Mouse (Mus musculus) embryonic stem cell, embryonic (primary cell): ENCODE results near the gene Ddb2.

Experiments used
- CTCF ChIA-PET, 4 experiments: fragments of 300-600 bp in 2 of 4; fragments of 350-600 bp in 2 of 4; sonication (Branson Sonifier 250); formaldehyde crosslinking; loops; one replicate each; lab custom pipeline; 2022; ENCODE audit warnings: inconsistent platforms in 2 of 4; lab: Charles Lee
- POLR2A ChIA-PET, 4 experiments: fragments of 300-600 bp in 2 of 4; fragments of 350-600 bp in 2 of 4; sonication (Branson Sonifier 250); formaldehyde crosslinking; loops; one replicate each; lab custom pipeline; 2022; ENCODE audit warnings: antibody characterized with exemption in 4 of 4, inconsistent platforms in 1 of 4; lab: Charles Lee

Gene Ddb2

GRCm38 (mm10) chr2:91236601-91237510 lies at the start of gene Ddb2:
Gene Ddb2, minus strand, starts transcription at chr2:91236982.
- CTCF ChIA-PET: interaction anchor here (0.6 to 3.3 kb wide), 37 partner anchors 10 to 1980 kb away, joined by 3 to 25 read pairs (median 4); partner anchors contain the start of genes Pacsin3 (in 2 of the 4), Acp2 (in 1 of the 4), Arfgap2 (in 1 of the 4) and Ckap5 (in 1 of the 4)
- POLR2A ChIA-PET: interaction anchor here (0.5 to 6.9 kb wide), 135 partner anchors 10 to 1374 kb away, joined by 3 to 66 read pairs (median 5); partner anchors contain the start of genes Acp2 (in 4 of the 4), Nr1h3 (in 4 of the 4), Arfgap2 (in 3 of the 4) and Ckap5 (in 3 of the 4)

DNA sequence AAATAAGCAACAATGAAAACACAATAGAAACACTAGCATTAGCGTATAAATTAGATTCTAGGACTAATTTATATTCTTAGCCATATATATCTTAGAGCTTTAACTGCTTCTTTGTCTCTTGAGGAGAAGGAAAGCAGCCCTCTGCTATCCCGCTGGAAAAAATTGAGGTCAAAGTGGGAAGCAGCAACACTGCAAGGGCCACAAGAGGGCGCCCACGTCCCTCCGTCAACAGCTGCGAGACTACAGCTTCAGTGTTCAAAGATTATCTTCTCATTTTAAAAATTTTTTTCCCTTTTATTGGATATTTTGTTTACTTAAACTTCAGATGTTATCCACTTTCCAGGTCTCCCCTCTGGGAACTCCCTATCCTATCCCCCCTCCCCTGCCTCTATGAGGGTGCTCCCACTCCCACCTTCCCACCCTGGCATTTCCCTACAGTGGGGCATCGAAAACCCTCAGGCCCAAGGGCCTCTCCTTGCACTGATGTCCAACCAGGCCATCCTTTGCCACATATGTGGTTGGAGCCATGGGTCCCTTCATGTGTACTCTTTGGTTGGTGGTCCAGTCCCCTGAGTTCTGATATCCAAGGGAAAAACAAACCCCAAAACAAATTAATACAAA lies 49.2 kb upstream of the Ddb2 start:
- CTCF ChIA-PET: interaction anchor here (0.5 to 3.7 kb wide), 43 partner anchors 8 to 364 kb away, joined by 3 to 45 read pairs (median 4); partner anchors contain the start of genes 1110051M20Rik (in 1 of the 4) and Arfgap2 (in 1 of the 4)
- POLR2A ChIA-PET: interaction anchor here in 3 of 4 experiments (0.6 to 2.2 kb wide), 16 partner anchors 8 to 244 kb away, joined by 3 to 8 read pairs (median 4); partner anchors contain the start of genes Arfgap2 (in 1 of the 3), Ckap5 (in 1 of the 3) and Ddb2 (in 1 of the 3)

DNA sequence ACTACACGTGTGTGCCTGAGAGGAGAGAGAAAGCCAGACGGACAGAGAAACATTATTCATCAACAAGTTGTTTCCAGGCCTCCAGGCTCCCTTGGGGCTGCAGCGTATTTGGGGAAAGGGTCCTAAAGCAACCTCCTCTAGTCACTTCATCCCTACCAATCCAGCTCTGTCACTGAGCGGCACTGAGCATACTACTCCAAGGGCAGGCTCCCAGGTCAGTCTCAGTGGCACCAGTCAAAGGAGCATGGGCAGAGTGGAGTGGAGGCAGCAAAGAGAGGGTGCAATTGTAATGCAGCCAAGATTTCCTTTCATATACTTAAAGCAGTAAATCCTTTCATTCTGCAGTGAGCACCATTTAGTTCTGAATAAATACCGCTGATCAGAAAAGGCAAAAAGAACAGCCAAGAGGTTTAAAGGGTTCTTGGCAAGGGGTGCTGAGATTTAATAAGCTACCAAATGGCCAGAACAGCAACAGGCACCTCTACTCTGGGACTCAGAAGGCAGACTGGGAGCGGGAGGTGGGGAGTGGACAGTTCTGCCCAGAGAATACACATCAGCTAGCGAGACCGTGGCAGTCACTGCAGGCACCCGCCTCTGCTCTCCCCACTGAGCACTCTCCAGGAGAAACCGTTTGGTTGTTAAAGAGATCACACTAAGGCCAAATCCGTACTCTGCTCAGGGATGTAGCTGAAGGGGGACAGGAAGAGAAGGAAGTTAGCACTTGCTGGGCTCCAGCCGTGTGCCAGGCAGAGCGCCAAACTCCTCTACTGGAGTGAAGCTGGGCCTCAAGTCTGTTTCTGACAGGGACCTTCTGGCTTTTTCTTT lies 47.8 kb upstream of the Ddb2 start:
- ChIA-PET CTCF (interaction anchor here in 2 of 4 experiments (0.9 to 3.7 kb wide), 12 partner anchors 8 to 219 kb away, joined by 3 to 41 read pairs (median 6); no protein-coding TSS in a partner anchor), POLR2A (interaction anchor here in 3 of 4 experiments (0.5 to 2.2 kb wide), 14 partner anchors 10 to 253 kb away, joined by 3 to 8 read pairs (median 4); partner anchors contain the start of genes Ckap5 (in 1 of the 3), Ddb2 (in 1 of the 3) and Lrp4 (in 1 of the 3))

GRCm38 (mm10) chr2:91283972-91284371 lies 47.2 kb upstream of the Ddb2 start:
- ChIA-PET CTCF (interaction anchor here in 1 of 4 experiments (1.3 to 3.7 kb wide), 2 partner anchors 193 to 198 kb away, joined by 4 to 41 read pairs; no protein-coding TSS in a partner anchor), POLR2A (interaction anchor here in 1 of 4 experiments (0.5 to 2.2 kb wide), 3 partner anchors 192 to 229 kb away, joined by 3 to 8 read pairs (median 4); no protein-coding TSS in a partner anchor)

DNA sequence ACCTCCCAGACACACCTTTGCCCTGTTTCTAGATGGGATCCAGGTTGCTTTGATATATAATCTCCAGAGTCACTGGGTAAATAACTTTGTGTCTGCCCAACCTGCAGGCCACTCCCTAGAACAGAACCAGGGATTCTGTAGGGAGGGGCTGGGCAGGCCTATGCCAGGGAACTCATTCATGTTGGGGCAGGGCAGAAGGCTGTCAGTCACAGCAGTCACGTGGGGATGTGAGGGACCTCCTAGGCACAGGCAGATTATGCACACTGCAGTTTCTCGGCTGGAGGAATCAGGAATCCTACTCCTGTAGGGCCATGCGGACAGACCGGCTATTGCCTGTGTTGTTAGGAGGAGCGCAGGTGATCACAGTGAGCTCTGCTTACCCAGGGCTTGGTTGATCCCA lies 44.6 kb upstream of the Ddb2 start:
- ChIA-PET CTCF (interaction anchor here (0.7 to 1.6 kb wide), 5 partner anchors 160 to 206 kb away, joined by 3 to 6 read pairs (median 3); no protein-coding TSS in a partner anchor), POLR2A (interaction anchor here in 3 of 4 experiments (0.6 to 2.0 kb wide), 18 partner anchors 8 to 257 kb away, joined by 3 to 10 read pairs (median 3); partner anchors contain the start of genes Ddb2 (in 2 of the 3), Arfgap2 (in 1 of the 3), Ckap5 (in 1 of the 3) and Rapsn (in 1 of the 3))

DNA sequence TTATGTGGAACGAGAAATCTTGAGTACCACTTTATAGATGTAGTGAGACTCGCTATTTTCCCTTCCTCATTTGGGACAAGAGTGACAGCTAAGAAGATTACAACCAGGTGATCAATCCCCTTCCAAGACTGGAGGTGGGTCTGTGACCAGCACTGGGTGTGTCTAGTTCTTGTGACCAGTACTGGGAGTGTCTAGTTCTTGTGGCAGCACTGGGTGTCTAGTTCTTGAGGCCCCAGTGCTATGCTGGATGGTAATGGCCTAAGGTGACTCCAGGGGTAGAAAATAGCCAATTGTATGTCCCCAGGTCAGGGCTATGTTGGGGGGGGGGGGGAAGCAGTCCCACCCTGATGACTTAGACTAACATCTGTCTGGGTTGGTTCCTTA lies 42.6 kb upstream of the Ddb2 start:
- ChIA-PET CTCF (interaction anchor here (0.7 to 1.9 kb wide), 14 partner anchors 10 to 642 kb away, joined by 3 to 17 read pairs (median 4); partner anchors contain the start of genes Arfgap2 (in 1 of the 4), Ddb2 (in 1 of the 4) and Slc39a13 (in 1 of the 4)), POLR2A (interaction anchor here in 3 of 4 experiments (0.7 to 1.8 kb wide), 19 partner anchors 9 to 371 kb away, joined by 3 to 9 read pairs (median 3); partner anchors contain the start of genes Arfgap2 (in 2 of the 3), Ckap5 (in 2 of the 3), Ddb2 (in 2 of the 3) and Slc39a13 (in 1 of the 3))

- POLR2A ChIA-PET: interaction anchor here in 3 of 4 experiments (0.7 to 1.8 kb wide), 19 partner anchors 9 to 371 kb away, joined by 3 to 9 read pairs (median 3); partner anchors contain the start of genes Arfgap2 (in 2 of the 3), Ckap5 (in 2 of the 3), Ddb2 (in 2 of the 3) and Slc39a13 (in 1 of the 3)
- CTCF ChIA-PET: interaction anchor here (0.7 to 1.9 kb wide), 15 partner anchors 10 to 643 kb away, joined by 3 to 17 read pairs (median 4); partner anchors contain the start of genes Arfgap2 (in 1 of the 4), Ddb2 (in 1 of the 4) and Slc39a13 (in 1 of the 4)
These were observed 42.1 kb upstream of the Ddb2 start for GRCm38 (mm10) chr2:91278749-91279371.

DNA sequence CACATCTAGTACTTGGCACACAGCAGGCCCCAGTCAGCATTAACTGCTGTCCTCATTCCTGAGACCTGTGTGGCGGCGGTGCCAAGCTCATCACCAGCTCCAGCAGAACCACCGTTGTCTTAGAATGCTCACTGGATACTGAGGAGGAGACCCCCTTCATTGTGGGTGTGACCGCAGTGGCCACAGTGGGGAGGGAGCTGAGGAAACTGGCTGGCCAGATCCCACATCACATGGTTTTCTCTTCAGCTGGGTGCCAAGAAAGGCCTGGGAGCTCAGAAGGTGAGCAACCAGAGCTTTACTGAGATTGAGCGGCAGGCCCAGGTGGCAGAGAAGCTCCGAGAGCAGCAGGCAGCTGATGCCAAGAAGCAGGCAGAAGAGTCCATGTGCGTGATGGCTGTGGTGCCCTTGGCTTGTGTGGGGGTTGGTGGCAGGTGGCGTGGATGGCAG lies 32.9 kb upstream of the Ddb2 start:
- ChIA-PET POLR2A (interaction anchor here in 3 of 4 experiments (0.9 to 4.2 kb wide), 12 partner anchors 8 to 193 kb away, joined by 3 to 26 read pairs (median 4); partner anchors contain the start of genes Ddb2 (in 2 of the 3) and Pacsin3 (in 2 of the 3)), CTCF (interaction anchor here in 2 of 4 experiments (0.7 to 1.9 kb wide), 3 partner anchors 8 to 154 kb away, joined by 3 to 8 read pairs (median 3); no protein-coding TSS in a partner anchor)

DNA sequence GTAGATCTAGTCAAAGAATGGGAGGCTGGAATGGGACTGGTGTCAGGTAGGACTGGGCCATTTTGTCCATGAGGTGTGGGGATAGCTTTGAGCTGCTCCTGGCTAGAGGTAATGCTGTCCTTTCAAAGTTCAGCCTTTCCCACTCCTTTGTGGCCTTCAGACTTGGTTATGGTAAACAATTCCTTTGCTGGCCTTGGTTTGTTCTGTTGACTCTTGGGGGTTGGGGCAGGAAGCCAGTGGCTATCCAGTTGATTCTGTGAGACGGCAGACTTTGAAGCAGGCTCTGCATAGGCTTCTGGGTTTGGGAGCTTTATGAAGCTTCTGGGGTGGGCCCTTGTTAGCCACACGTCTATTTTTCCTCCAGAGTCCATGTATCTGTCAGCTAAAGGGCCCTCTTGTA lies 31.9 kb upstream of the Ddb2 start:
- POLR2A ChIA-PET: interaction anchor here in 3 of 4 experiments (0.6 to 4.2 kb wide), 12 partner anchors 9 to 218 kb away, joined by 3 to 26 read pairs (median 4); partner anchors contain the start of genes Ddb2 (in 2 of the 3), Pacsin3 (in 2 of the 3) and 1110051M20Rik (in 1 of the 3)
- CTCF ChIA-PET: interaction anchor here in 2 of 4 experiments (0.9 to 1.9 kb wide), 4 partner anchors 10 to 153 kb away, joined by 3 to 8 read pairs (median 4); no protein-coding TSS in a partner anchor

- ChIA-PET POLR2A (interaction anchor here in 3 of 4 experiments (0.6 to 4.2 kb wide), 10 partner anchors 10 to 176 kb away, joined by 3 to 26 read pairs (median 4); partner anchors contain the start of genes 1110051M20Rik (in 1 of the 3), Ddb2 (in 1 of the 3) and Pacsin3 (in 1 of the 3)), CTCF (interaction anchor here in 2 of 4 experiments (0.7 to 1.2 kb wide), 3 partner anchors 10 to 153 kb away, joined by 3 to 4 read pairs (median 4); no protein-coding TSS in a partner anchor)
These were observed 31.3 kb upstream of the Ddb2 start for GRCm38 (mm10) chr2:91268042-91268441.

GRCm38 (mm10) chr2:91264711-91265681 lies 28.2 kb upstream of the Ddb2 start, which contains the start of gene Arfgap2:
Gene Arfgap2, plus strand, starts transcription at chr2:91264974.
- ChIA-PET POLR2A (interaction anchor here (0.6 to 3.4 kb wide), 84 partner anchors 8 to 1110 kb away, joined by 3 to 51 read pairs (median 4); partner anchors contain the start of genes Ddb2 (in 3 of the 4), Pacsin3 (in 3 of the 4), Lrp4 (in 2 of the 4) and Acp2 (in 1 of the 4)), CTCF (interaction anchor here (0.5 to 1.5 kb wide), 15 partner anchors 9 to 514 kb away, joined by 3 to 9 read pairs (median 4); partner anchors contain the start of gene Ddb2 (in 1 of the 4))

- ChIA-PET POLR2A (interaction anchor here (0.6 to 3.4 kb wide), 83 partner anchors 8 to 1111 kb away, joined by 3 to 51 read pairs (median 4); partner anchors contain the start of genes Ddb2 (in 3 of the 4), Pacsin3 (in 3 of the 4), Ckap5 (in 2 of the 4) and Lrp4 (in 2 of the 4)), CTCF (interaction anchor here in 3 of 4 experiments (0.6 to 1.5 kb wide), 13 partner anchors 8 to 515 kb away, joined by 3 to 9 read pairs (median 4); partner anchors contain the start of gene Ddb2 (in 1 of the 3))
These were observed 27.2 kb upstream of the Ddb2 start for GRCm38 (mm10) chr2:91263692-91264660.
